Mouse (Mus musculus): Measurements from ENCODE around the gene Efhb. TPM values are rescaled to one million over a fixed set of nuclear protein-coding genes. Genes with fewer than 3 reads are reported as not detected.
A peak's percentile ranks its signal among the peaks of the same experiment; 100 is the strongest.

Gene Efhb
- 1.0 and 1.2 TPM in 2 replicates for polyA plus RNA-seq (2015; fragmentation: Nextera tagmentation; extraction: Ambion mirVana)

- 17% methylated on average over 26 of the region's 26 CpGs for WGBS
- H3K4me3 ChIP-seq: peak within 1 kb of the TSS; percentile 39
- H3K9me3 ChIP-seq: no peaks in the 10 kb centered on the region
- H3K9ac ChIP-seq: peak within 1 kb of the TSS; percentile 37; the same call in 1 of the 2 replicates
- H3K4me2 ChIP-seq: peak within 1 kb of the TSS; percentile 60
- no peaks in the 10 kb centered on the region for H3K27me3 ChIP-seq (replicated peaks)
- no peak within 1 kb of the TSS for H3K27ac ChIP-seq
- peaks cover 9% of the 10 kb centered on the region for H3K4me1 ChIP-seq
- peak; percentile 97 for ATAC-seq (replicated peaks)
- no peaks in the 10 kb centered on the region for H3K36me3 ChIP-seq (replicated peaks)
Measured at GRCm38 (mm10) chr17:53462603-53463495, at the start of gene Efhb. Gene Efhb (minus strand): TSS chr17:53463321.

DNA sequence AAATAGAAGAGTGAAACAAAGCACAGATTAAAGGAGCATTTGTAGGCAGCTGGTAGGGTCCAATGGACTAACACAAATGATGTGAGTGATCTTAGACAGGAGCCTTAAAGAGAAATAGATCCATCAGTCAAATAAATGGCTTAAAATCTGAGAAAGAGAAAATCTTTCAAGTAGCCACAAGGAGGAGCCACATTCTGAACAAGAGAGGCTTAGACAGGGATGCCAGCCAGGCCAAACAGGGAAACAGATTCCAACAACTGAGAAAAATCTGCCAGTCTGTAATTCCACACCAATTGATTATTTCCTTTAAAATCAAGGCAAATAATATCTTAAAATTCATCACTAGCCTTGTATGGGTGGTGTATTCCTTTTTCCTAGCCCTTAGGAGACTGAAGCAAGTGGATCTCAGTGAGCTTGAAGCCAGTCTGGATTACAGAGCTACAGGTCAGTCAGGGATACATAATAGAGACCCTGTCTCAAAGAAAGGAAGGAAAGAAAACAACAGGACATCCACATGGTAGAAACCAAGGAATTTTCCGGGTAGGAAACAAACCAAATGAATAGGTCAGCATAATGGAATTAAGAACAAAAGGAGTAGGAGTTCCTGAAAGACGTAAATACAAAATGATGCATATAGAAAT lies 49.3 kb upstream of the Efhb start:
- no peaks in the 10 kb centered on the region for H3K9me3 ChIP-seq

GRCm38 (mm10) chr17:53502966-53503365 lies 39.8 kb upstream of the Efhb start:
- WGBS: 96% methylated on average over 2 of the region's 2 CpGs
- no peak overlapping the region for H3K9ac ChIP-seq
- ATAC-seq (replicated peaks): no peak
- no peaks in the 10 kb centered on the region for H3K9me3 ChIP-seq
- H3K27me3 ChIP-seq (replicated peaks): no peaks in the 10 kb centered on the region
- no peak overlapping the region for H3K27ac ChIP-seq
- no peak overlapping the region for H3K4me2 ChIP-seq
- no peak overlapping the region for H3K4me3 ChIP-seq
- peaks cover 22% of the 10 kb centered on the region for H3K36me3 ChIP-seq (replicated peaks)
- H3K4me1 ChIP-seq: no peaks in the 10 kb centered on the region

More for the DNA sequence above, 49.3 kb upstream of the Efhb start:
- peaks cover 5% of the 10 kb centered on the region; the same call in 1 of the 2 replicates for H3K36me3 ChIP-seq (replicated peaks)
- no peak overlapping the region for H3K9ac ChIP-seq
- H3K4me3 ChIP-seq: no peak overlapping the region
- H3K27me3 ChIP-seq (replicated peaks): no peaks in the 10 kb centered on the region
- no peaks in the 10 kb centered on the region for H3K4me1 ChIP-seq
- 84% methylated on average over 2 of the region's 2 CpGs for WGBS
- no peak overlapping the region for H3K4me2 ChIP-seq
- ATAC-seq (replicated peaks): peak; percentile 56
- H3K27ac ChIP-seq: no peak overlapping the region

DNA sequence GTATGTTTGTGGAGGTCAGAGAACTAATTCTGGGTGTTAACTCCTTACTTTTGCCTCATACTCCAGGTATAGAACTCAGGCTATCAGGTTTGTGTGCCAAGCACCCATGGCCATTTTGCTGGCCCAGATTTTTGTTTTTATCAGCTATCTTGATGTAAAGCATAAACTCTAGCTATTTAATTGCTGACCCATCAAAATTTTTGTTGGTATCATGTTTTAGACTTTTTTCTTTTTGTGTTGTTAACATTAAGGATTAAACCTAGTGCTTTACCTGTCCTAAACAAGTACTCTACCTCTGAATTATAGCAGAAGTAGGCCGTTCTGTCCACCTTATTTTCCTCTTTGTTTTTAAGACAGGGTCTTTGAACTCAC lies 25.9 kb upstream of the Efhb start:
- Histone ChIP-seq H3K4me3 (no peak overlapping the region), H3K9me3 (no peaks in the 10 kb centered on the region), H3K36me3 (replicated peaks) (peaks cover 18% of the 10 kb centered on the region), H3K9ac (no peak overlapping the region), H3K27ac (no peak overlapping the region), H3K27me3 (replicated peaks) (no peaks in the 10 kb centered on the region), H3K4me1 (no peaks in the 10 kb centered on the region), H3K4me2 (no peak overlapping the region)
- no peak for ATAC-seq (replicated peaks)
- WGBS: 100% methylated on average over 1 of the region's 1 CpGs

GRCm38 (mm10) chr17:53488291-53489006 lies 25.3 kb upstream of the Efhb start:
- WGBS: 98% methylated on average over 4 of the region's 4 CpGs

GRCm38 (mm10) chr17:53480433-53480832 lies 17.3 kb upstream of the Efhb start:
- no peaks in the 10 kb centered on the region for H3K27me3 ChIP-seq (replicated peaks)
- H3K9me3 ChIP-seq: no peaks in the 10 kb centered on the region
- H3K36me3 ChIP-seq (replicated peaks): 0 out of 2 replicates have a peak, but pooled peaks cover 6% of the 10 kb centered on the region
- no peak for ATAC-seq (replicated peaks)
- peak overlapping the region; percentile 91 for H3K4me2 ChIP-seq
- WGBS: 49% methylated on average over 7 of the region's 7 CpGs
- peaks cover 34% of the 10 kb centered on the region for H3K4me1 ChIP-seq
- peak overlapping the region; percentile 98 for H3K4me3 ChIP-seq
- peak overlapping the region; percentile 95 for H3K9ac ChIP-seq
- H3K27ac ChIP-seq: no peak overlapping the region

More at GRCm38 (mm10) chr17:53488291-53489006, 25.3 kb upstream of the Efhb start:
- Histone ChIP-seq H3K4me1 (no peaks in the 10 kb centered on the region), H3K4me3 (no peak overlapping the region), H3K4me2 (no peak overlapping the region), H3K9me3 (no peaks in the 10 kb centered on the region), H3K27ac (no peak overlapping the region), H3K9ac (no peak overlapping the region), H3K36me3 (replicated peaks) (peaks cover 18% of the 10 kb centered on the region), H3K27me3 (replicated peaks) (no peaks in the 10 kb centered on the region)
- ATAC-seq (replicated peaks): no peak

GRCm38 (mm10) chr17:53479604-53480041 lies 16.5 kb upstream of the Efhb start:
- Histone ChIP-seq H3K36me3 (replicated peaks) (0 out of 2 replicates have a peak, but pooled peaks cover 6% of the 10 kb centered on the region), H3K27ac (peak overlapping the region; percentile 100), H3K9me3 (no peaks in the 10 kb centered on the region), H3K9ac (peak overlapping the region; percentile 95), H3K4me3 (peak overlapping the region; percentile 98), H3K27me3 (replicated peaks) (no peaks in the 10 kb centered on the region), H3K4me2 (peak overlapping the region; percentile 91), H3K4me1 (peaks cover 34% of the 10 kb centered on the region)
- ATAC-seq (replicated peaks): peak; percentile 1; the same call in 1 of the 2 replicates
- WGBS: under 1% methylated on average over 32 of the region's 33 CpGs

DNA sequence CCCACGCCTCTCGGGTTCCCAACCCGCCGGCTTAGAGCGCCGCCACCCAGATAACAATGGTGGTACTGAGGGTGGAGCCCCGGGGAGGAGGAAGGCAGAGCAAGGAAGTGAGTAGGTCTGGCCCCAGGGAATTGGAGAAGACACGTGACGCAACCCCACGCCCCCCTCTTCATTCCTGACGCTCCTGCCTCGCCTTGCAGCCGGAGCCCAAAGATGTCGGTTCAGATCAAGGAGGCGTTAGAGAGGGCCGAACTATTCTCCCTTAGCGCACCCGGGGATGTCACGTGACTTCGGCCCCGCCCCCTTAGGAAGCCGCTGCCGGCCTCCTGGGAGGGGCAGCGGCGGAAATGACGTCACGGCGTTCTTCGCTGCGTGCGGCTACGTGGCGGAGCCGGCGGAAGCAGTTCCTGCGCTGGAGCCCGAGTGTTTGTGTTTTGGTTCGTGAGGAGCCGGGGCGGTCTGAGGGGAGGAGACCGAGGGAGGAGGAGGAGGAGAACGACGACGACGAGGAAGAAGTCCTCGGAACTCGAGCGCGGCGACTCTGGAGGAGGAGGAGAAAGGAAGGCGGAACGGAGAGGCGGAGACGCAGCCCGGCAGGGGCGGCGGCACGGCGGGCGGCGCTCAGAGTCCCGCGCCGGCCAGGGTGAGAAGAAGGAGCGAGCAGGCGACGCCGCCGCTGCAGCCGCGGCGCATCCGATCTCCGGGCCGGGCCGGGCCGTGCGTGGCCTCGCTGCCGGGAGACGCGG lies 15.9 kb upstream of the Efhb start, which contains the start of gene Rab5a:
Gene Rab5a, plus strand, starts transcription at position 377 of the 746 bp plus-strand sequence.
- Histone ChIP-seq H3K36me3 (replicated peaks) (no peaks in the 10 kb centered on the region), H3K27ac (peak within 1 kb of the TSS; percentile 100), H3K27me3 (replicated peaks) (no peaks in the 10 kb centered on the region), H3K9me3 (no peaks in the 10 kb centered on the region), H3K4me3 (peak within 1 kb of the TSS; percentile 98), H3K4me2 (peak within 1 kb of the TSS; percentile 91), H3K9ac (peak within 1 kb of the TSS; percentile 95), H3K4me1 (peaks cover 34% of the 10 kb centered on the region)
- peak; percentile 98 for ATAC-seq (replicated peaks)
- WGBS: under 1% methylated on average over 81 of the region's 82 CpGs

- Histone ChIP-seq H3K4me2 (peak overlapping the region; percentile 75), H3K4me1 (peaks cover 34% of the 10 kb centered on the region), H3K9ac (peak overlapping the region; percentile 89), H3K27ac (peak overlapping the region; percentile 100), H3K27me3 (replicated peaks) (no peaks in the 10 kb centered on the region), H3K4me3 (peak overlapping the region; percentile 98), H3K9me3 (no peaks in the 10 kb centered on the region), H3K36me3 (replicated peaks) (no peaks in the 10 kb centered on the region)
- 8% methylated on average over 15 of the region's 15 CpGs for WGBS
- ATAC-seq (replicated peaks): no peak; the same call in 1 of the 2 replicates
Measured at GRCm38 (mm10) chr17:53478066-53478857, 15.1 kb upstream of the Efhb start.

DNA sequence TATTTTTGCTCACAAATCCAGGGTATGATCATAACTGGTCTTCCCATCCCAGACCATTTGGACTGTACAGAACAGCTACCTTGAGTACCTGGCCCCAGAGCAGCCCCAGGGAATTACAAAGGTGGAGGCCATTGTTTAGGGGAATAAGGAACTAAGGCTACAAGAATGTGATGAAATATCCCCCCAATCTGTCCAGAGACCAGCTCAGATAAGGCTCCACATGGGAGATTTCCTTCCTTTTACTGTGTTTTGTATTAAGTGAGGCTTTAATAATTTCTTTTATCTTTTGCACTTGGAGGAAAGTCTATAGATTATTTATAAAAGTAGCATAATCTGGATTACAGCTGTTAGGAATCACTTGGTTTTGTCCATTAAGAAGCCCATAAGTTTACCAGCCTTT lies 5.6 kb upstream of the Efhb start:
- Histone ChIP-seq H3K9ac (no peak overlapping the region), H3K4me1 (0 out of 2 replicates have a peak, but pooled peaks cover 1% of the 10 kb centered on the region), H3K27ac (no peak overlapping the region), H3K36me3 (replicated peaks) (no peaks in the 10 kb centered on the region), H3K27me3 (replicated peaks) (no peaks in the 10 kb centered on the region), H3K4me3 (no peak overlapping the region), H3K4me2 (no peak overlapping the region), H3K9me3 (no peaks in the 10 kb centered on the region)
- no peak for ATAC-seq (replicated peaks)

DNA sequence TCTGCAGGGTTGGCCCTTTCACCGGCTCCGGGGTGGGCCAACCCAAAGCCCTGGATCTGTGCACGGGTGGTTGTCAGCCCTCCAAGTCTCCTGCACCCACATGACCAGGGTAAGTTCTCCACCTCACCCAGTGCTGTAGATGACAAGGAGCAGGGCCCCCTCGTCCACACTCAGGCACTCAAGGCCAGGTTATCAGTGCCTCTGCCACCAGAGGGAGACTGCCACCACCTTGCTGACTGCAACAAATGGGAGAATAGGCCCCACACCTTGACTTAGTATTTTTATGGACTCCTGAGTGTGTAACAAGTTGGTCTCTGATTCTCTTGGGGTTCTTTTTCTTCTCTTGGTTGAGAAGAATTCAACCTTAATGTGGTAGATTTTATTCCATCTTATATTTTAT lies 2.4 kb upstream of the Efhb start:
- Histone ChIP-seq H3K4me3 (no peak overlapping the region), H3K27ac (no peak overlapping the region), H3K9ac (no peak overlapping the region), H3K4me2 (no peak overlapping the region), H3K9me3 (no peaks in the 10 kb centered on the region), H3K36me3 (replicated peaks) (no peaks in the 10 kb centered on the region), H3K4me1 (peaks cover 9% of the 10 kb centered on the region), H3K27me3 (replicated peaks) (no peaks in the 10 kb centered on the region)
- 54% methylated on average over 4 of the region's 4 CpGs for WGBS
- ATAC-seq (replicated peaks): no peak

All from midbrain, embryonic 15.5 days (tissue).